Mouse (Mus musculus): ENCODE results near the gene Irf2.

Irf2 gene

DNA sequence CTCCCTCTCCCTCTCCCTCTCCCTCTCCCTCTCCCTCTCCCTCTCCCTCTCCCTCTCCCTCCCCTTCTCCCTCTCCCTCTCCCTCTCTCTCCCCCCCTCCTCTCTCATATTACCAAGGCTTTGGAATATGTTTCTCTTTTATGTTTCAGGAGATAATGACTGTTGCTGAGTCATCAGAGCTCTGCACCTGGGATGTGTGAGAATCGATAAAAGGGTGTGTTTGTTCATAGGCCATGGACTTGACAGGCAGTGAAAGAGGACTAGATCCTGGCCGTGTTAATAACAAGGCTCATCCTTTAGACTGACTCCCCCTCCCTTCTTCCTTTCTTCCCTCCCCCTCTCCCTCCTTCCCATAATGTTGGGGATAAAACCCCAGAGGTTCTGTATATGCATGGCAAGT, 19.1 kb downstream of the Irf2 start:
- DNase-seq, result no peak

DNA sequence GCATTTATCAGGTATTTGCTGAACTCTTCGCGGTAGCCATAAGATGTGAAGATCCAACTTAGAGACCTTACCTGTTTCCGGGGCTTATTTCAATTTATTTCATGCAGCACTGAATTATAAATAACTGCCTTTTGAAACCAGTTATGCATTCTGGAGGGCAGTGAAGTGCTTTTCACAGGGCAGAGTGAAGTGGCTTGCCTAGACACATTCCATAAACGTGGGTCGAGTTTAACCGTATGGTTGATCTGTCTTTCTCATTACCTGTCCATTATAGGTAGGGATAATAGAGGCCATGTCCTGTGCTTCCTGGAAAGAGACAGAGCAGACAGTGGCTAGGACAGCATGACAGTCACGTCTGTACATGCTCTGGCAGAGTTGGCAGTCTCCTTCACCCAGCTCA, 20.0 kb downstream of the Irf2 start:
- DNase-seq, result no peak

GRCm38 (mm10) chr8:46760701-46761100, 21.2 kb downstream of the Irf2 start:
- DNase-seq, result no peak

DNA sequence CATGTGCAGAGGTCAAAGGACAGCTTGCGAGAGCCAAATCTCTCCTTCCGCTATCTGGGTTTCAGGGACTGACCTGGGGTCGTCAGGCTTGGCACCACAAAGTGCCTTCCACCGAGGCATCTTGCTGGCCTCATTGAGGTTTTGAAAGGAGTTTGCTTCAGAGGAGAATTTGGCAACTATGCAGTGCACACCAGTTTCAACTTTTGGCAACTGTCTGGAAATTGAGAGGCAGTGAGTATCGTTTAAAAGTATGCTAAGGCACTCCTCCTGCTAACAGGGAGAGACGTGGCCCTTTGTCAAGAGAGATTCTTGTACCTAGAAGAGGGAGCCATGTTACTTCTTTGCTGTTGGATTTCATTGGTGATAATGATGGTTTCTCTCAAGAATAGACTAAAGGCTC, 21.9 kb downstream of the Irf2 start:
- DNase-seq, result no peak

DNA sequence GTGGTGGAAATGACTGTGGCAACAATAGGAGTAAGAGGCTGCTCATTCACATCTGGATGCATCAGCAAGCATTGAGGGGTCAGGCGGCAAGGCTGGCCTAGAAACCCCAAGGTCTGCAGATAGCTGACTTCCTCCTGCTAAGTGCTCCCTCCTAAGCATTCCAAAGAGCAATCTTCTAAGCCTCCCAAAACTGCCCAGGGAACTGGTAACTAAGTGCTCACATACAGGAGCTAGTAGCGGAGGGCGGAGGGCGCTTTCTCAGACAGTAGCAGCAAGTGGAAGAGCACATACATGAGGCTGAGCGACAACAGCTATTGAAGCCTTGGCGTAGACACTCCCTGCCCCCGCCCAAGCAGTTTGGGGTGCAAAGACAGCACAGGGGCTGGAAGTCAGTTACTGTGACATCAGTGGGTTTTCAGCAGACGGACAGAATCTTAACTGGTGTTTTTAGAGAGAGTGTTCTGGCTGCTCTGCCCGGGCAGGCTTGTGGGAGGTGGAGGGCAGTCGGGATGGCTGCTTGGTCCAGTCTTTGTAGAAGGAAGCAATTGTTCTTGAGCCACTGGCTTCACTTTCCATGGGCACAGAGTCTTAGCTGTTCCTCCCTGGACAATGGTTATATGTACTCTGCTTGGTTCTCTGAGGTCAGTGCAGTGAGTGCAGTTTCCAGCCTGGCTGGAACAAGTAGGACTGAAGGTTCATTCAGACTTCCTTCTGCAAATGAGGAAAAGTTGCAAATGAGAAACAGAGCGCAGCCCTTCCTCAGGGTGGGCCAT, 30.1 kb downstream of the Irf2 start:
- peak; percentile 32 for DNase-seq

DNA sequence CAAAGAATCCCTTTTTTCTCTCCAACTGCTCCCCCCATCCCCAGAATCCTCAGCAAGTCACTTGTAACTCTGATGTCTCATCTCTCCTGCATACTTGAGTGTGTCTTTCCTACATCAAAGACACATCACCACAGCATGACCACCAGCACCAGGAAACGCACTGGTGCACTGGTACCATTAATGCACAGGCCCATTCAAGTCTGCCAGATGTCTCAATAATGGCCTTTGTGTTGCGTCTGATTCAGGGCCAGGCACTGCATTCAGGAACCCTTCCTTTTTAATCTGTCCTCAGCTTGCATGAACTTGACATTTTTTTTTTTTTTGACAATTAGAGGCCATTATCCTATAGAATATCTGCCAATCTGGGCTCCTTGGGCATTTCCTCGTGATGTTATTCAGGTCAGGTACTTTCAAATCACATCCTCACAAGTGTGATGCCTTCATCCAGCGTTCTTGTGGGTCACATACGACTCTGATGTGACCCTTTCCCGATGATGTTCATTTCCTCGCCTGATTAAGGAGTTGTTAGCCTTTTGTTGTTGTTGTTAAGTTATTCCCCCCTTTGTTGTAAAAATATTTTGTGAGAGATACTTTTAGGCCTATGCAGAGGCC, 31.5 kb downstream of the Irf2 start:
- no peak for DNase-seq

DNA sequence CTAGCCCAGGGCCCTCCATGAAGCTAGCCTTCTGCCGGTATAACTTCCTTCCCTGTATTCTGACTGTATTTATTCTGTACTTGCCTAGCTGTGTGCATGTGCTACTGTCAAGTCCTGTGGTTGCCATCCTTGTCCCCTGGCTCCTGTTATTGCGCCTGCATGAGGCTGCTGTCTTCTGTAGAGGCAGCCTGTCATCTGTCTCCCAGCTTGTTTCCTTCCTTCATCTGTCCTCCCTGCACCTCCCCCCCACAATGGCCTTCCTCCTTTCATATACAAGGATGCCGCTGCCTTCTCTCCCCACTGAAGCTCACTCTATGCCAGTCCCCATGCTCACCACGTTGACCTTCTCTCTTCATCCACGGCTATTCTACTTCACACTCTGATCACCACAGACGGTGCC, 33.3 kb downstream of the Irf2 start:
- no peak for DNase-seq

GRCm38 (mm10) chr8:46777760-46778460, 38.4 kb downstream of the Irf2 start:
- no peak for DNase-seq

GRCm38 (mm10) chr8:46781067-46781657, 41.6 kb downstream of the Irf2 start:
- DNase-seq, result no peak

- DNase-seq, result no peak
These were observed 42.7 kb downstream of the Irf2 start for GRCm38 (mm10) chr8:46782254-46782653.

DNA sequence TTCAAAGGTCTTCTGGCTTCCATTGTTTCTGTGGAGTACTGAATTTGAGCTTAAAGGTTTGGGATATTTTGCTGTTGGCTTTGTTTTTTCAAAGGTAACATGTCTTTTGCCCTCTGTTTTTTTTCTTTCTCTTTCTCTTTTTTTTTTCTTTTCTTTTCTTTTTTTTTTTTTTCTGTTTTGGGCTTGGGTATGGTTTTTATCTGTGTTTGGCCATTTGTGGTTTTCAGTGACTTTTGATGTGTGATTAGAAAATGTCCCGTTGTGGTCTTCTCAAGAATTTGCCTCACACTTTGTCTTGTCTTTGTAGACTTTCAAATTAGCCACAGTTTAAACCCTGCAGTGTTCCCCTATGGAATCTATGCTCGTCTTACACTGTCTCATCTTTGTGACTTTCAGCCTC, 45.5 kb downstream of the Irf2 start:
- no peak for DNase-seq

GRCm38 (mm10) chr8:46785926-46786325, 46.4 kb downstream of the Irf2 start:
- DNase-seq, result no peak

GRCm38 (mm10) chr8:46789091-46789881, 49.8 kb downstream of the Irf2 start:
- no peak for DNase-seq

GRCm38 (mm10) chr8:46791664-46792371, 52.3 kb downstream of the Irf2 start:
- DNase-seq, result no peak

DNA sequence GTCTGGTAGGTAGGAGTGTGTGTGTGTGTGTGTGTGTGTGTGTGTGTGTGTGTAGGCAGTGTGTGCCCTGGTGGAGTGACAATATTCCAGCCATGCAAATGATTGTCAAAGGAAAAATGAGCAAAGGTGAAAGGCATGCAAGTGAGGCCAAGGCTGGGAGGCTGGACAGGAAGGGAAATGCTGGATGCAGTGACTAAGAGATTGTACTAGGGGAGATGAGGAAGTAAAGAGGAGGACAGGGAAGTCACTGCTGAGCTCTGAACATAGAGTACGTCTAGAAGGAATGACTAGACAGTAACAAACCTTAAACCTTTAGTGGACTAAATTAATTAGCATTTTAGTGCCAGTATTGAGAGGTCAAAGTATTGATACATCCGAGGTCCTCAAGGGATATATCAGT, 53.1 kb downstream of the Irf2 start:
- no peak for DNase-seq

- no peak for DNase-seq
These were observed 53.7 kb downstream of the Irf2 start for GRCm38 (mm10) chr8:46793248-46793647.

- no peak for DNase-seq
These were observed 54.8 kb downstream of the Irf2 start for GRCm38 (mm10) chr8:46794317-46794716.

GRCm38 (mm10) chr8:46799212-46799611, 59.7 kb downstream of the Irf2 start:
- no peak for DNase-seq

DNA sequence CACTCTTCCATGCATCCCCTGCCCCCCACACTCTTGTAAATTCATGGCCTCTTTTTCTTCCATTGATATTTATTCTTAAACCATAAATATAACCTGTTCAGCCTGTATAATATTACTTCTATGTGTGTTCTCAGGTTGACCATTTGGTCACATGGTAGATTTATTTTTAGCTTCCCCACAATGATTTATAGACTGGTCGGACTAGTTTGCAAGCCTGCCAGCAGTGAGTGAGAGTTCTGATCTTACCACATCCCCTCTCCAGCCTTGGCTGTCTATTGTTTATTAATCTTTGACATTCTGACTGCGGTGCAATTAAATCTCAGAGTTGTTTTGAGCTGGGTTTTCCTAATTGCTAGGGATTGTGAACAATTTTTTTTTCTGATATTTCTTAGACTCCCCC, 60.2 kb downstream of the Irf2 start:
- DNase-seq, result no peak

- no peak for DNase-seq
These were observed 61.7 kb downstream of the Irf2 start for GRCm38 (mm10) chr8:46801153-46801684.

GRCm38 (mm10) chr8:46802009-46802408, 62.5 kb downstream of the Irf2 start:
- no peak for DNase-seq

DNA sequence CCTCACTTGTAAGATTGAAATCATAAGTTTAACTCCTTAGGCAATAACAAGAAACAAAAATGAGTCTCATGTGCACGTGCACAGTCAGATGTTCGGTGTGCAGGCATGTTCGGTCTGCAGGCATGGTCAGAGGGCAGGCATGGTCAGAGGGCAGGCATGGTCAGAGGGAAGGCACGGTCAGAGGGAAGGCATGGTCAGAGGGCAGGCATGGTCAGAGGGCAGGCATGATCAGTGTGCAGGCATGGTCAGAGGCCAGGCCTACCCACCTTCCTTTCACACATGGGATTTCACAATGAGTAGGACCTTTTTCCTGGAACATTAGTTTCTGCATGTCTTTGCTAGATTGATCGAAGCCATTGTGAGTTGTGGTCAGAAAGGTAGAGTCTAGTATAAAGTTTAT, 65.2 kb downstream of the Irf2 start:
- no peak for DNase-seq
